Mouse (Mus musculus) adipose tissue, adult 10 weeks (tissue): ENCODE results near the gene Gm10553. TPM values are rescaled to one million over a fixed set of nuclear protein-coding genes. Genes with fewer than 3 reads are reported as not detected.

Experiments used
- polyA plus RNA-seq: library from polyadenylated mRNA; stranded (reverse); fragments of 350-450 nt; fragmentation: Illumina TruSeq; extraction: RNeasy Lipid Tissue Mini Kit (QIAGEN cat#74804); gene quantifications from one replicate; pipeline ENCODE4 v1.2.3, GENCODE M21; 2014; ENCODE audit warnings: low read depth, low replicate concordance

Gm10553 gene
- polyA plus RNA-seq: not detected

DNA sequence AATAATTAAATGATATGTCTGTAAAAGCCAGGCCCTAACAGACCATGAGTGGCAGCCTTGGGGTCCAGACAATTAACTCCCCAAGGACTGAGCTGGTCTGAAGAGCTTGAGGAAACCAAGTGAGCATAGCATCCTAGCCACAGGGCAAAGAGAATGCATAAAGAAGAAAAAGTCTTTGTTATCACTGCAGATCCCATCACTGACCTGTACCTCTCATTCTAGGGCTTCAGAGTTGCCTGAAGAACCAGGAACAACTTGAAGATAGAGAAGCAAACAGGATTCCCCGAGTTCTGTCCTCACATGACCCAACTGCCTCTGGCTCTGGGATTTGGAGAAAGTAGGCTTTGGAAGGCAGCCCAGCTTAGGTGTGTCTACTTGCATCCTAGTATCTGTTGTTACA is at the start of gene Gm10553:
TSS of gene Gm10553 (plus strand) at position 301 of the 400 bp plus-strand sequence.

DNA sequence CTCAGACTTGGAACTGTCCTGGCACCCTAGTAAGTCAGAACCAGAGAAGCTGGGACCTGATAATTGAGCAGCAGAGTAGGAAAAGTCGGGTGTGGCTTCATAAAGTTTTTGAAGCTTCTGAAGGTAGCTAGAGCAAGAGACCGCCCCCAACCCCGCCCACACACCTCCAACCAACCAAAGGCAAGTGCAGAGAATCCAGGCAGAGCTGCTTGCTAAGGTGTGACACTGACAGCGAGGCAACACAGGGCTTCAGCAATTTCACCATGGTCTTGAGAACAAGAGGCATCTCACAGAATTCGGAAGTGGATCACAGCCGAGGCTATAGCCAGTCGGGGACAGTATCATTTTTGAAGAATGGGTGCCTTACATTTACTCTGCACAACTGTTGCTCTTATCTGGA is 9.8 kb downstream of the Gm10553 start, which contains the start of gene A530032D15Rik:
TSS of gene A530032D15Rik (minus strand) at position 101 of the 400 bp plus-strand sequence.

Other genes starting within 250 kb of the Gm10553 start
- gene Slc16a14, start 165.0 kb upstream of the Gm10553 start, polyA plus RNA-seq: 0.47 TPM
- gene A530032D15Rik, start 9.7 kb downstream of the Gm10553 start, polyA plus RNA-seq: not detected
- 1.8 TPM for gene C130026I21Rik, start 170.4 kb downstream of the Gm10553 start, polyA plus RNA-seq